Mouse (Mus musculus) lung, embryonic 14.5 days (tissue): ENCODE results near the gene Rae1. TPM values are rescaled to one million over a fixed set of nuclear protein-coding genes. Genes with fewer than 3 reads are reported as not detected.

Source experiments
- ATAC-seq: fragments of 200-750 bp; cut with Nextera tagmentation; 2 replicates; pipeline ENCODE4 v1.8.0; 2017; ENCODE audit warnings: mild to moderate bottlenecking, moderate TSS enrichment, moderate library complexity; ENCODE audit not compliant: insufficient read depth
- DNase-seq: peaks from one replicate; pipeline ENCODE4 v3.0.0-alpha.2; 2015
- H3K27ac ChIP-seq: fragments of 300-500 bp; sonication (generic); 2 replicates; pipeline ENCODE4 v1.5.1; 2014; ENCODE audit warnings: low read depth, mild to moderate bottlenecking, moderate library complexity
- H3K27me3 ChIP-seq: fragments of 300-500 bp; sonication (generic); 2 replicates; pipeline ENCODE4 v1.6.1; 2014; ENCODE audit warnings: low read length, control low read depth; ENCODE audit not compliant: insufficient read depth
- H3K36me3 ChIP-seq: fragments of 300-500 bp; sonication (generic); 2 replicates; pipeline ENCODE4 v1.6.1; 2014; ENCODE audit warnings: control low read depth; ENCODE audit not compliant: insufficient read depth
- H3K4me1 ChIP-seq: fragments of 300-500 bp; sonication (generic); 2 replicates; pipeline ENCODE4 v1.6.1; 2014; ENCODE audit warnings: antibody characterized with exemption, control low read depth; ENCODE audit not compliant: insufficient read depth
- H3K4me2 ChIP-seq: fragments of 300-500 bp; sonication (generic); 2 replicates; pipeline ENCODE4 v1.6.1; 2014; ENCODE audit warnings: mild to moderate bottlenecking
- H3K4me3 ChIP-seq: fragments of 300-500 bp; sonication (generic); 2 replicates; pipeline ENCODE4 v1.5.1; 2014; ENCODE audit warnings: low read depth, low read length
- H3K9ac ChIP-seq: fragments of 300-500 bp; sonication (generic); 2 replicates; pipeline ENCODE4 v1.6.1; 2014
- H3K9me3 ChIP-seq: fragments of 300-500 bp; sonication (generic); 2 replicates; pipeline ENCODE4 v1.6.1; 2016; ENCODE audit warnings: low read depth, low read length, control low read depth
- CTCF ChIP-seq: IDR thresholded peaks from 2 replicates; pipeline ENCODE4 v1.5.1; 2016; ENCODE audit warnings: antibody characterized with exemption, low read depth
- WGBS: fragments of 180-500 bp; shearing (Covaris S2); extraction: QIAGEN DNeasy Blood & Tissue Kit; methylation state at CpG from one replicate; pipeline ENCODE4 v1.1.7; 2014; 5-methylcytosine and 5-hydroxymethylcytosine counted together
- polyA plus RNA-seq: library from polyadenylated mRNA; unstranded; fragments of >200 nt; fragmentation: Nextera tagmentation; extraction: Ambion mirVana; gene quantifications from 2 replicates; pipeline ENCODE4 v1.2.1, GENCODE M21; 2014

The Rae1 gene
- polyA plus RNA-seq, 1 experiment from 2014 or later = 142 TPM

- 77% methylated on average over 6 of the region's 6 CpGs for WGBS
- Histone ChIP-seq H3K4me2 (no peak overlapping the region), H3K36me3 (no peaks in the 10 kb centered on the region), H3K27me3 (no peaks in the 10 kb centered on the region), H3K9me3 (peaks cover 5% of the 10 kb centered on the region; the same call in 1 of the 2 replicates), H3K9ac (no peak overlapping the region), H3K4me3 (no peak overlapping the region), H3K4me1 (peaks cover 6% of the 10 kb centered on the region), H3K27ac (no peak overlapping the region)
- TF ChIP-seq CTCF = no peak
- DNase-seq (no peak), ATAC-seq (no peak)
These were observed 24.8 kb upstream of the Rae1 start for GRCm38 (mm10) chr2:172975159-172975558.

- no peak for TF ChIP-seq CTCF
- no peaks in the 10 kb centered on the region for H3K36me3 ChIP-seq
- H3K9me3 ChIP-seq = peaks cover 6% of the 10 kb centered on the region; the same call in 1 of the 2 replicates
- peaks cover 6% of the 10 kb centered on the region for H3K4me1 ChIP-seq
- no peaks in the 10 kb centered on the region for H3K27me3 ChIP-seq
- WGBS = 20% methylated on average over 7 of the region's 7 CpGs
- no peak overlapping the region for H3K9ac ChIP-seq
- no peak for DNase-seq
- peak; percentile 54; the same call in 1 of the 2 replicates for ATAC-seq
- peak overlapping the region; percentile 41; the same call in 1 of the 2 replicates for H3K4me2 ChIP-seq
- peak overlapping the region; percentile 36; the same call in 1 of the 2 replicates for H3K27ac ChIP-seq
- no peak overlapping the region; the same call in 1 of the 2 replicates for H3K4me3 ChIP-seq
These were observed 23.2 kb upstream of the Rae1 start for GRCm38 (mm10) chr2:172976661-172977238.

DNA sequence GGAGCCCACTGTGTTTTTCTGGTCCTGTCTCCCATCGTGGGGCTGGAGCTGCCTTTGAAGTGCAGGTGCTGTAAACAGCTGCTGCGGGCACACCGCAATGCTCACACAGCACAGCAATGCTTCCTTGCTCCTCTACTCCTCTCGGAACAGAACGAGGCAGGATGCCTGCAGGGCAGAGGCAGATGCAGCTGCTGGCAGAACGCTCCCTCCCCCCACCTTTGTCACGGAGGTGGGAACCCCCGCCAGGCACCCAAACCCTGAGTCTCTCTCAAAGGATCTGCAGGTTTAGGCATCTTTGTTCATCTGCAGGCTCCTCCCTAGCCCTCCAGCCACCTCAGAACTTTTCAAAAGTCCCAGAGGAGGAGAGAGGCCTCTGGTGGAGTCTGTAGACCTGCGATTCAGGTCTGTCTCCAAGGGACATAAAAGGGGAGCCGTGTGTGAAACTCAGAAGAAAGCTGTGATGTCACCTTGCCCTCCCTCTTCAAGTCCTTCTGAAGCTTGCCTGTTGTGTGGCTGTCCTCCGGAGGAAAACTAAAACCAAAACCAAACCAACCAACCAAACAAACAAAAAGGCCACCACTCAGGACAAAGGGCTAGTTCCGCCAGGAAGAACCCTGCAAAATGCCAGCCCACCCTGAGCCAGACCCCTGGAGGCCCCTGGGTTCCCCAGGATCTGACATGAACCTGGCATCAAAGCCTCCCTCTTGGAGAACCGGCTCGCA, 22.3 kb upstream of the Rae1 start, which contains the start of gene Spo11:
Spo11 (plus strand) TSS at position 292 of the 722 bp plus-strand sequence.
- H3K4me1 ChIP-seq = peaks cover 6% of the 10 kb centered on the region
- no peaks in the 10 kb centered on the region for H3K27me3 ChIP-seq
- H3K4me2 ChIP-seq = peak within 1 kb of the TSS; percentile 41; the same call in 1 of the 2 replicates
- H3K4me3 ChIP-seq = no peak within 1 kb of the TSS; the same call in 1 of the 2 replicates
- no peaks in the 10 kb centered on the region for H3K36me3 ChIP-seq
- no peak for TF ChIP-seq CTCF
- ATAC-seq (0 out of 2 replicates have a peak, but pooled peaks have one; percentile 36), DNase-seq (no peak)
- H3K9me3 ChIP-seq = peaks cover 6% of the 10 kb centered on the region; the same call in 1 of the 2 replicates
- peak within 1 kb of the TSS; percentile 36; the same call in 1 of the 2 replicates for H3K27ac ChIP-seq
- WGBS = 18% methylated on average over 14 of the region's 14 CpGs
- peak within 1 kb of the TSS; percentile 9; the same call in 1 of the 2 replicates for H3K9ac ChIP-seq

- no peaks in the 10 kb centered on the region for H3K36me3 ChIP-seq
- no peak overlapping the region for H3K4me3 ChIP-seq
- ATAC-seq (no peak), DNase-seq (peak; percentile 26)
- no peak overlapping the region for H3K9ac ChIP-seq
- H3K27ac ChIP-seq = no peak overlapping the region
- H3K4me1 ChIP-seq = peaks cover 6% of the 10 kb centered on the region
- no peak overlapping the region for H3K4me2 ChIP-seq
- H3K9me3 ChIP-seq = peaks cover 6% of the 10 kb centered on the region; the same call in 1 of the 2 replicates
- 45% methylated on average over 4 of the region's 4 CpGs for WGBS
- H3K27me3 ChIP-seq = no peaks in the 10 kb centered on the region
- TF ChIP-seq CTCF = no peak
These were observed 21.7 kb upstream of the Rae1 start for GRCm38 (mm10) chr2:172978131-172978633.

- no peak overlapping the region for H3K27ac ChIP-seq
- no peak overlapping the region for H3K4me2 ChIP-seq
- H3K36me3 ChIP-seq = no peaks in the 10 kb centered on the region
- no peak for TF ChIP-seq CTCF
- DNase-seq = no peak
- no peak overlapping the region for H3K9ac ChIP-seq
- H3K4me1 ChIP-seq = peaks cover 6% of the 10 kb centered on the region
- no peaks in the 10 kb centered on the region for H3K27me3 ChIP-seq
- ATAC-seq = no peak
- 92% methylated on average over 43 of the region's 43 CpGs for WGBS
- no peak overlapping the region for H3K4me3 ChIP-seq
- peaks cover 6% of the 10 kb centered on the region; the same call in 1 of the 2 replicates for H3K9me3 ChIP-seq
These were observed 20.1 kb upstream of the Rae1 start for GRCm38 (mm10) chr2:172979666-172980345.

DNA sequence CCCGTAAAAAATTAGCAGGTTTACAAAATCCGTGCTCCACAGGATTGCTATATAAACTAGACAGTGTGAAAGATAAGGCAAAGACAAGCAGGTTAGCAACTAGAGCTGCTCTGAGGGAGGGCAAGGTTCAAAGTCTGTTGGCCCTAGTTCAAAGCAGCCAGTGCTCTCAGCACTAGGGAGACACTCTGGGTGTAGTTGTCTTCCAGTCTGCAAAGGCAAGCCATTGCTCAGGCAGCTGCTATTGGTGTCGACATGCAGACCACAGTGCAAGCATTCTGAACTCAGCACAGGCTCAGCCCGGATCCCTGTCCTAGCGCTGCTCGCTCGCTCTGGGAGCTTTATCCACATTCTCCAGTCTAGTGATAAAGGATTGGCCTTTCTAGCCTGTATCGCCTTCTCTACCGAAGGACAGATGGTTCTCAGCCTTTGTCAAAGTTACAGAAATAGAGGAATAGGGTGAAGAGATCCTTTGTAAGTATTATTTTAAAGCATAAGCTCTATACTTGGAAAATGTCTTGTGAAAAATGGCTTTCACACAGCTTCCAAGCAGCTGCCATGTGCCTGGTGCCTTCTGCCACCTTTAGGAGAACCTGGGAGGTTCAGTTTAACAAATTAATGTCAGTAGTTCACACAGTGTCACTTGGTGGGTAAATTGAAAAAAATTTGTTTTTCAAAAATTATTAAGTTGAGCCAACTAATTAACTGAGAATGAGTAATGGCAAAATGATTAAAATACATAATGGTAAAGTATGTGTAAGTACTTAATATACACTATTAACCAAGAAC, 16.9 kb upstream of the Rae1 start:
- 41% methylated on average over 9 of the region's 9 CpGs for WGBS
- Histone ChIP-seq H3K27me3 (no peaks in the 10 kb centered on the region), H3K27ac (no peak overlapping the region), H3K36me3 (no peaks in the 10 kb centered on the region), H3K9ac (no peak overlapping the region), H3K4me2 (no peak overlapping the region), H3K4me3 (no peak overlapping the region), H3K9me3 (peaks cover 6% of the 10 kb centered on the region; the same call in 1 of the 2 replicates), H3K4me1 (no peaks in the 10 kb centered on the region)
- DNase-seq (no peak), ATAC-seq (no peak; the same call in 1 of the 2 replicates)
- TF ChIP-seq CTCF = 0 out of 2 replicates have a peak, but pooled peaks have one; percentile 24
